Mouse (Mus musculus) small intestine, adult 2 months (tissue): ENCODE measurements at regions not wholly inside any gene's neighbourhood (a gene's known extent, or its start where the extent isn't known, plus 50 kb on each side); places are given as distances from the start of the nearest gene placed in this dataset.
A peak's percentile ranks its signal among the peaks of the same experiment; 100 is the strongest.
"Not testable (repeated sequence)": the region's sequence is repeated elsewhere in the genome, so short reads cannot be mapped to it uniquely, and the experiment has no call there.

Experiments used
- H3K27ac ChIP-seq: fragments of 200-500 bp; 2 replicates; pipeline ENCODE4 v1.5.1; 2012; ENCODE audit warnings: low read depth, low read length, control low read depth, inconsistent platforms; ENCODE audit not compliant: insufficient read depth
- H3K27me3 ChIP-seq: fragments of 200-500 bp; 2 replicates; pipeline ENCODE4 v1.6.1; 2012; ENCODE audit warnings: mild to moderate bottlenecking, moderate library complexity, low read length, inconsistent platforms; ENCODE audit not compliant: control insufficient read depth, insufficient read depth
- H3K36me3 ChIP-seq: fragments of 200-500 bp; 2 replicates; pipeline ENCODE4 v1.6.1; 2012; ENCODE audit warnings: mild to moderate bottlenecking, low read length, control low read depth, inconsistent platforms; ENCODE audit not compliant: control insufficient read depth, insufficient read depth
- H3K4me1 ChIP-seq: fragments of 200-500 bp; 2 replicates; pipeline ENCODE4 v1.6.1; 2012; ENCODE audit warnings: low read length, inconsistent platforms, mixed read lengths; ENCODE audit not compliant: control insufficient read depth, insufficient read depth, insufficient read length
- H3K4me3 ChIP-seq: fragments of 200-500 bp; 2 replicates; pipeline ENCODE4 v1.5.1; 2012; ENCODE audit warnings: low read depth, mild to moderate bottlenecking, control low read depth, inconsistent platforms, low read length, moderate library complexity
- CTCF ChIP-seq: fragments of 200-500 bp; IDR thresholded peaks from 2 replicates; pipeline ENCODE4 v1.5.1; 2012; ENCODE audit warnings: low read depth, mild to moderate bottlenecking, control low read depth, inconsistent platforms, low read length, moderate library complexity, mixed read lengths; ENCODE audit not compliant: insufficient replicate concordance, insufficient read length; ENCODE audit errors: extremely low read depth
- POLR2A ChIP-seq: fragments of 200-500 bp; IDR thresholded peaks from 2 replicates; pipeline ENCODE4 v1.6.1; 2012; ENCODE audit warnings: low read depth, mild to moderate bottlenecking, control low read depth, inconsistent platforms, low read length, moderate library complexity
- WGBS: fragments of 180-500 bp; shearing (Covaris S2); methylation state at CpG from one replicate; pipeline ENCODE4 v1.1.7; 2018; 5-methylcytosine and 5-hydroxymethylcytosine counted together

DNA sequence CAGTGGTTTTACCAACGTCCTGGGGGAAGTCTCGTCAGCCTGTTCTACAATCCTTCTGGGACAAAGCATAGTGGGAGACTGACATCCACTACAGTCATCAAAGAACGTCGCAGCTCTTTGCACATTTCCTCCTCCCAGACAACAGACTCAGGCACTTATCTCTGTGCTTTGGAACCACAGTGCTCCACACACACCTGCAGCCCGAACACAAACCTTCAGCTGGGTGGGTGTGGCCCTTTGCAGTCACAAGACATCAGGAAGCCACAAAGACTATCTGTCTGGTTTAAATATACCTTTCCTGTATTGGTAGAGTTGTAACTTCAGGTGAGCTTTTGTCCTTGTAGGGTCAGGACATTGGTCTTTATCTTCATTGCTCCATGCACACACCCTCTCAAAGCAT is 708.6 kb downstream of the Dad1 start:
- 25% methylated on average over 5 of the region's 5 CpGs for WGBS
- Histone ChIP-seq H3K4me1 (peaks cover 2% of the 10 kb centered on the region; the same call in 1 of the 2 replicates), H3K27me3 (no peaks in the 10 kb centered on the region), H3K27ac (no peak overlapping the region), H3K36me3 (no peaks in the 10 kb centered on the region), H3K4me3 (no peak overlapping the region)
- TF ChIP-seq POLR2A (no peak), CTCF (no peak)

DNA sequence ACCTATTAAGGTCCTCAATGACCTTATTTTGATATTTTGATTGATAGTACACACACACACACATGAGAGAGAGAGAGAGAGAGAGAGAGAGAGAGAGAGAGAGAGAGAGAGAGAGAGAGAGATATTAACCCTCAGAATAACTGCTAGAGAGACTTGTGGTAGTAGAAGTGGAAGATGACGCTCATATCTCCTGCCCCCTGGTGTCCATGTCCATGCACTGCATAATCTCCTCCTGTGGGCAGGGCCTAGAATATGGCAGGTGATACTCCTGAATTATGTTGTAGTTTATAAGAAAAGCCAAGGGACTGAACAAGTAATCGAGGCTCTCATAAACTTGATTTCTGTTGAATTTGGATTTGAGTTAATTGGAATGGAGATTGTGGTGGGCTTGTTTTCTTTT is 712.3 kb downstream of the Dad1 start:
- TF ChIP-seq CTCF, result peak; percentile 16; the same call in 1 of the 2 replicates

DNA sequence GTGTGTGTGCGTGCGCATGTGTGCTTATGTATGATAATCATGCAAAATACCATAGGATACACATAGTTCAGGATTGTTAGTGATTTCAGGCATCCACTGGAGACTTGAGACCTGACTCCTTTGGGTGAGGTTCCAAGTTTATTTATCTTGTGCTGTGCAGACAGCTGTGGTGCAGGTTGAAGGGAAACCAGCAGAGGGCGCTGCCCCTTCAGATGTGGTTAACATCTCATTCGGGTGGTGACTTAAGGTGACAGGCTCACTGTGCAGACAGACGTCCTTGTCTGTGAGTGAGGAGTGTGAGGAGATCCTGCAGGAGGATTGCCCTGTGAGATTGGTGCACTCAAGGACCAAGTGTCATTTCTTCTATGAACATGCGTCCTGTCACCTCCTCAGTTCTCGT is 716.0 kb downstream of the Dad1 start:
- H3K4me1 ChIP-seq, H3K36me3 ChIP-seq, H3K4me3 ChIP-seq, H3K27ac ChIP-seq, H3K27me3 ChIP-seq: not testable (repeated sequence)
- 59% methylated on average over 7 of the region's 7 CpGs for WGBS

More for the DNA sequence above, 712.3 kb downstream of the Dad1 start:
- H3K27ac ChIP-seq, H3K4me1 ChIP-seq, H3K27me3 ChIP-seq, H3K4me3 ChIP-seq, H3K36me3 ChIP-seq: not testable (repeated sequence)
- 41% methylated on average over 2 of the region's 2 CpGs for WGBS

DNA sequence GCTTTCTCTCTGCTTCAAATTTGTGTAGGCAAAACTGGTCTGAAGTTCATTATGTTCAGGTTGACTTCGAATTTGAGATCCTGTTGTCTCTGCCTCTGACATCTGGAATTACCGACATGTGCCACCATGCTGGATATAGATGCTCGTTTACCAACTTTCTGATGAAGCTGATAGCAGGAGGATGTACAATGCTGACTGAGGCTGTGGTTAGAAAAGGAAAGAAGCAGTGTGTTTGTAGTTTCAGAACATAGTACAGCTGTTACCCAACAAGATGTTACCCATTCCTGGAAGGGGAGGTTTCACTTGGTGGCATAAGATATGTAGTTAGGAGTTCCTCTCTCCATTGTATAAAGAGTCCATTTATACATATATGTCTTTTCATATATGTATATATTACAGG is 730.5 kb downstream of the Dad1 start:
- not testable (repeated sequence) for H3K27me3 ChIP-seq, H3K27ac ChIP-seq
- WGBS, result no CpG with 5 or more reads among the region's 3 CpGs

DNA sequence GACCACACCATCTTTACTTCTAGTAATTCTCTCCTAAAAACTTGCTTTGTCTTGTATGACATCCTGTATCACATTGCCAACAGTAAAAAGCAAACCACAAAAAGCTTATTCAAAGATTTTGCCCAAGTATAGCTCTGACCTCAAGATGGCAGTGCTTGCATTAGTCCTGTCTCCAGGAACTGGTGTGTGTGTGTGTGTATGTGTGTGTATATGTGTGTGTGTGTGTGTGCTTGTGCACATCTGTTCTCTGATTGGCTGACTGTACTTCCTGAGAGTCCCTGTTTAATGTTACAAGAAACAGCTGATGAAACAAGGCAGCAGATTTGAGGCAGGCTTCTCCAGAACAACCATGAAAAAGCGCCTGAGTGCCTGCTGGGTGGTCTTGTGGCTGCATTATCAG is 735.0 kb downstream of the Dad1 start:
- H3K27ac ChIP-seq, H3K4me3 ChIP-seq, H3K27me3 ChIP-seq, H3K4me1 ChIP-seq, H3K36me3 ChIP-seq: not testable (repeated sequence)
- no CpG with 5 or more reads among the region's 1 CpGs for WGBS

More for the DNA sequence above, 730.5 kb downstream of the Dad1 start:
- H3K36me3 ChIP-seq, H3K4me3 ChIP-seq, H3K4me1 ChIP-seq: not testable (repeated sequence)

DNA sequence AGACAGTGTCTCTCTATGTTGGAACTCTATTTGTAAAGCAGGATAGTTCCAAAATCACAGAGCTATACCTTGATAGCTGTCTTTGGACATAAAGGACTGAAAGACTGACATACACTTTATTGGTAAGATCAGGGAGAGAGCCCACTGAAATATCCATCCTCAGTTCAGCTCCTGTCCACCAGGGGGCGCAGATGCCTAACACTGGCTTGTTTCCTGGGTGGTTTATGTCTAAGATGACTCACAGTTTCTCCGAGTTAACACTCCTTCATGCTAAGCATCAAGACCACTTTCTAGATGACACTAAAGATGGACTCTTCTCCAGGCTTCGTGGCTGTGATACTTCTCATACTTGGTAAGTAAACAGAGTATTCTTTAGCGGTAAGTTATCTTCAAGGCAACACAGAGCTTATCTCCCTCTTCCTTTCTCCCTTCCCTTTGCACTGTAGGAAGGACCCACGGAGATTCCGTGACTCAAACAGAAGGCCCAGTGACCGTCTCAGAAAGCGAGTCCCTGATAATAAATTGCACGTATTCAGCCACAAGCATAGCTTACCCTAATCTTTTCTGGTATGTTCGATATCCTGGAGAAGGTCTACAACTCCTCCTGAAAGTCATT is 737.2 kb downstream of the Dad1 start:
- H3K4me1 ChIP-seq, H3K4me3 ChIP-seq, H3K27me3 ChIP-seq, H3K27ac ChIP-seq, H3K36me3 ChIP-seq: not testable (repeated sequence)
- no CpG with 5 or more reads among the region's 10 CpGs for WGBS

DNA sequence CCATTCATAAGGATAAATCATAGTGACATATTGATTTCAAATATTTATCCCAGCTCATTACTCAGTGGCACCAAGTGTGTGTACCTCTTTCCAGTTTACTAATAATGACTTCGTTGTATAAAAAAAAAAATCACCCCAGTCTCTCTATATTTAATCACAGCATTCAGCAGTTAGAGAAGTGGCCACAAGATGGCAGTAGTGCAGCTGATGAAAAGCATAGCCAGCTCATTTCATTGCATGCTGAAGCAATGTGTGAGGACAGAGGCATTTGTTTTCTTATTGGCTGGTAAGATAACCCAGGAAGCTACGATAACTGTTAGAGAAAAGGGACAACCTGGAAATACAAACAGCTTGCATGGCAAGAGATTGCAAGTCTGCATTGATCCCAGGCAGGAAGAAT is 748.5 kb downstream of the Dad1 start:
- H3K4me3 ChIP-seq, H3K4me1 ChIP-seq, H3K36me3 ChIP-seq, H3K27ac ChIP-seq, H3K27me3 ChIP-seq: not testable (repeated sequence)
- WGBS, result 27% methylated on average over 1 of the region's 2 CpGs

DNA sequence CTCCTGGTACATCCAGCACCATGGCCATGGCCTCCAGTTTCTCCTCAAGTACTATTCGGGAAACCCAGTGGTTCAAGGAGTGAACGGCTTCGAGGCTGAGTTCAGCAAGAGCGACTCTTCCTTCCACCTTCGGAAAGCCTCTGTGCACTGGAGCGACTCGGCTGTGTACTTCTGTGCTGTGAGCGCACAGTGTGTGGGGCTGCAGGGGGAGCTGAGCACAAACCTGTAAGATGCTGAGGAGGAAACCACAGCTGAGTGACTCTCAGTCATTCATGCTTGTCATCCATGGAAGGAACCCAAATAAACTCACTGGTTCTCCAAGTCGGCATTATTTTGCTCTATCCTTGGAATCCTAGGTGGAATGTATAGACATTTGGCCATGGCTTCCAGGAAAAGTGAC is 765.5 kb downstream of the Dad1 start:
- 92% methylated on average over 9 of the region's 9 CpGs for WGBS
- not testable (repeated sequence) for H3K27ac ChIP-seq, H3K27me3 ChIP-seq, H3K4me3 ChIP-seq, H3K4me1 ChIP-seq, H3K36me3 ChIP-seq

DNA sequence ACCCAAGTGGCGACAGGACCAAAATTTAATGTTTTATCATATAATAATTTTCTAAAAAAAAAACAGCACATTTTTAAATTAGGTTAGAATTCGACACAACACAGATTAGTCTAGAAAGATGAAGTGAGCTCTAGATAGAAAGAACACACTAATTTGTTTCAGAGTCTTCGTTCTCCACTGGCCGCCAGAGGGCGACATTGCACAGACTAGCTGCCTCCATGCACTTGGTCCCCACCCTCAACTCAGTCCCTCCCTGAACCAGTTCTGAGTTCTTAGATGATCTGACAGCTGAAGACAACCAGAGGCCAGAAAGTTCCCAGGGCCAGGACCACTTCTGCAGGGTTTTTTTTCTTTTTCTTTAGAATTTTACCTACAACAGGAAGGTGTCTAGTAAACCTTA is 766.3 kb downstream of the Dad1 start:
- not testable (repeated sequence) for H3K36me3 ChIP-seq, H3K27me3 ChIP-seq, H3K4me3 ChIP-seq, H3K4me1 ChIP-seq, H3K27ac ChIP-seq
- 23% methylated on average over 5 of the region's 5 CpGs for WGBS

DNA sequence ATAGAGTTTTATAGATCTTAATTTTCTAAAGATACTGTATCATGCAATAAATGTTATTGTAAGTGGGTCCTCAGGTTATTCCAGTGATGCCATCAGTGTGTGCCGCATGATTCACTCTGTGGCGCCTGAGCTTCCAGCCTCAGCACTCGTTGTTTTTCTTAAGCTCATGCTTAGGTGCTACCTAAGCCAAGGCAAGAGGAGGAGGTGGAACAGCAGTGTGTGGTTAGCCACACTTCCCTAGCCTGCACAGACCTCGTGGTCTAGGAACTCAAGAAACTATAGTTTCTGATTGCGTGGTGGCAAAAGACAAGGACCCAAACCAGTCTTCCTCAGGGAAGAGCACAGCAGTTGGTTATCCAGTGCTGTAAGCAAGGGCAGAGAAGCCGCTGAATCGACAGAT is 779.7 kb downstream of the Dad1 start:
- H3K36me3 ChIP-seq, H3K4me1 ChIP-seq, H3K4me3 ChIP-seq, H3K27ac ChIP-seq, H3K27me3 ChIP-seq: not testable (repeated sequence)
- WGBS, result 83% methylated on average over 7 of the region's 7 CpGs

DNA sequence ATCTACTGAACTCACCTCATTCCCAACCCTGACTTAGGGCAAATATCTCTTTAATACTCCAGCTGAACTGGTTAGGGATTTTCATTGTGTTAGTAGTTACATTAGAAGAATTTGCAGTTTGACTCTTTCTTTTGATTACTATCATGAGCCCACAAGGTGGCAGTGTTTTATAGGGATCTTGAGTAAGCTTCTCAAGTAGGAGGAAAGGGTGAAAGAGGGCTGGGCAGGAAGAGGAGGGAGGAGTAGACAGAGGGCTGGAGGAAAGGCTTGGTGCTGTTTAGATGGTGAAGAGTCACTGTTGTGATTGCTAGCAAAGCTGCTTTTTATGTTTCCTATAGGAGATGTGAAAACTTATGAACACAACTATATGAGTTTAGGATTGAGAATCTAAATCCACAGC is 793.1 kb downstream of the Dad1 start:
- not testable (repeated sequence) for H3K36me3 ChIP-seq, H3K27me3 ChIP-seq, H3K4me3 ChIP-seq, H3K27ac ChIP-seq, H3K4me1 ChIP-seq
